Comparison of ENCODE assay signal across 14 mouse cellular contexts in the genomic region with DNA sequence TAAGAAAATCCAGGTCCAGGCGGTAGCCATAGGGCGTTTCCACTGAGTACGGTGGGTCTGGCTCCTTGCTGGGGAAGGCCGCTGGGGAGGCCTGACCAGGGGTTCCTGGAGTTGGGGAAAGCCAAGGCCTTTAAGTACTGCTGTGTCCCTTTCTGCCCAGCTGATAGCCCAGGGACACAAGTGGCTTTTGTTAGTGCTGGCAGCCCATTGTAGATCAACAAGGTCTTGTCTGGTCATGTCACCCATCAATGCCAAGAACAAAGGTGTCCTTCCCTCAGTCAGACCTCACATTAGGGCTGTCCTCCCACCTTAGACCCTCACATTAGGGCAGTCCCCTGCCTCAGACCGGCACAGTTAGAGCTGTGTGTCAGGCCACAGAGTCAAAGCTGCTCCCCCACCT. TPM values are rescaled to one million over a fixed set of nuclear protein-coding genes. Genes with fewer than 3 reads are reported as not detected.
A peak's percentile ranks its signal among the peaks of the same experiment; 100 is the strongest.
DNase-seq lines count a peak whose midpoint lies in the region; ATAC-seq and TF ChIP-seq lines count a peak whose summit lies in the region.
"Had no signal": no experiment of that assay in that cellular context is flagged by ENCODE, and none has a peak within 500 bp of the region (broad histone marks: within the 10 kb centered on the region; RNA-seq: fewer than 3 reads in every experiment).

No protein-coding gene starts in this region.

- TF ChIP-seq CTCF in lung, embryonic 14.5 days (IDR thresholded peaks at IDR 0.05; ENCODE audit: low read depth) = no peak

- peak overlapping the region; percentile 81 for H3K4me2 ChIP-seq in heart, embryonic 11.5 days
- peak overlapping the region; percentile 74 for H3K4me2 ChIP-seq in lung, embryonic 14.5 days
- H3K4me2 ChIP-seq in limb, embryonic 11.5 days (ENCODE audit: low read depth, severe bottlenecking) = peak overlapping the region; percentile 45; the same call in 1 of the 2 replicates

- H3K27ac ChIP-seq in heart, embryonic 11.5 days (ENCODE audit: low read depth, low read length) = no peak overlapping the region
- H3K27ac ChIP-seq in lung, embryonic 14.5 days (ENCODE audit: low read depth) = peak overlapping the region; percentile 96; the same call in 1 of the 2 replicates
- peak overlapping the region; percentile 96 for H3K27ac ChIP-seq in embryonic facial prominence, embryonic 10.5 days (replicated peaks)
- H3K27ac ChIP-seq in limb, embryonic 11.5 days (replicated peaks; ENCODE audit: low read depth, low read length) = 0 out of 2 replicates have a peak overlapping the region, but pooled peaks have one; percentile 43

- H3K4me1 ChIP-seq in heart, embryonic 11.5 days (ENCODE audit: control insufficient read depth, insufficient read depth, low read length) = peaks cover 38% of the 10 kb centered on the region
- H3K4me1 ChIP-seq in lung, embryonic 14.5 days (ENCODE audit: insufficient read depth) = peaks cover 25% of the 10 kb centered on the region
- H3K4me1 ChIP-seq in embryonic facial prominence, embryonic 10.5 days = peaks cover 58% of the 10 kb centered on the region
- peaks cover 16% of the 10 kb centered on the region for H3K4me1 ChIP-seq in limb, embryonic 11.5 days (ENCODE audit: control insufficient read depth, insufficient read depth, low read length)

- peak overlapping the region; percentile 54 for H3K9ac ChIP-seq in heart, embryonic 11.5 days (ENCODE audit: low read depth, low read length)
- peak overlapping the region; percentile 6; the same call in 1 of the 2 replicates for H3K9ac ChIP-seq in lung, embryonic 14.5 days
- no peak overlapping the region for H3K9ac ChIP-seq in limb, embryonic 11.5 days (ENCODE audit: low read length)

- no peak overlapping the region for H3K4me3 ChIP-seq in heart, embryonic 11.5 days (ENCODE audit: low read depth, low read length)
- peak overlapping the region; percentile 83; the same call in 1 of the 2 replicates for H3K4me3 ChIP-seq in lung, embryonic 14.5 days (ENCODE audit: low read depth, low read length)
- peak overlapping the region; percentile 72 for H3K4me3 ChIP-seq in embryonic facial prominence, embryonic 10.5 days
- no peak overlapping the region; the same call in 1 of the 2 replicates for H3K4me3 ChIP-seq in limb, embryonic 11.5 days (ENCODE audit: low read depth, low read length)

- ATAC-seq in heart, embryonic 11.5 days (replicated peaks; ENCODE audit: insufficient number of reproducible peaks, low FRiP score, low TSS enrichment) = no peak
- ATAC-seq in lung, embryonic 14.5 days (ENCODE audit: insufficient read depth) = no peak
- ATAC-seq in limb, embryonic 11.5 days (ENCODE audit: insufficient number of reproducible peaks, low FRiP score, low TSS enrichment, low read depth) = no peak

- WGBS in heart, embryonic 11.5 days (ENCODE audit: insufficient replicate concordance) = 71% methylated on average over 5 of the region's 5 CpGs
- 72% methylated on average over 5 of the region's 5 CpGs for WGBS in lung, embryonic 14.5 days
- 71% methylated on average over 5 of the region's 5 CpGs for WGBS in embryonic facial prominence, embryonic 10.5 days
- WGBS in limb, embryonic 11.5 days = 83% methylated on average over 5 of the region's 5 CpGs

- peaks cover 24% of the 10 kb centered on the region for H3K36me3 ChIP-seq in heart, embryonic 11.5 days (ENCODE audit: control insufficient read depth, insufficient read depth, low read length)
- peaks cover 51% of the 10 kb centered on the region for H3K36me3 ChIP-seq in lung, embryonic 14.5 days (ENCODE audit: insufficient read depth)
- peaks cover 60% of the 10 kb centered on the region for H3K36me3 ChIP-seq in embryonic facial prominence, embryonic 10.5 days (replicated peaks)
- H3K36me3 ChIP-seq in limb, embryonic 11.5 days (ENCODE audit: control insufficient read depth, insufficient read depth, low read length) = peaks cover 28% of the 10 kb centered on the region

- DNase-seq in heart, postnatal 25 days (ENCODE audit: low spot score) = no peak
- no peak for DNase-seq in lung, embryonic 14.5 days
- no peak for DNase-seq in lung, postnatal 36 days
- no peak for DNase-seq in embryonic facial prominence, embryonic 10.5 days (ENCODE audit: low spot score)
- DNase-seq in limb, embryonic 11.5 days (ENCODE audit: low spot score) = no peak
- no peak for DNase-seq in spleen, postnatal 36 days (ENCODE audit: low spot score in 2 of 2)
- no peak for DNase-seq in left cerebral cortex, postnatal 14 days (ENCODE audit: low spot score in 2 of 2)
- DNase-seq: adrenal gland, postnatal 14 days; gastrocnemius, postnatal 14 days; kidney, adult 9 months; lung, postnatal 14 days; retina, postnatal 1 day had no signal

- intact Hi-C loops in heart, postnatal 25 days (cut with DNase I) = no loop called here
- intact Hi-C loops in left cerebral cortex, postnatal 14 days (cut with DNase I) = no loop called here

- H3K27me3 ChIP-seq in heart, embryonic 11.5 days (ENCODE audit: control insufficient read depth, insufficient read depth, low read length) = no peaks in the 10 kb centered on the region
- H3K27me3 ChIP-seq in lung, embryonic 14.5 days (ENCODE audit: insufficient read depth, low read length) = no peaks in the 10 kb centered on the region
- H3K27me3 ChIP-seq in embryonic facial prominence, embryonic 10.5 days (replicated peaks; ENCODE audit: low read depth, poor library complexity, severe bottlenecking) = no peaks in the 10 kb centered on the region
- no peaks in the 10 kb centered on the region for H3K27me3 ChIP-seq in limb, embryonic 11.5 days (ENCODE audit: control insufficient read depth, insufficient read depth, low read length)

- no peaks in the 10 kb centered on the region for H3K9me3 ChIP-seq in heart, embryonic 11.5 days (replicated peaks; ENCODE audit: control insufficient read depth, low read length)
- no peaks in the 10 kb centered on the region for H3K9me3 ChIP-seq in lung, embryonic 14.5 days (ENCODE audit: low read depth, low read length)
- H3K9me3 ChIP-seq in embryonic facial prominence, embryonic 10.5 days = no peaks in the 10 kb centered on the region
- H3K9me3 ChIP-seq in limb, embryonic 11.5 days (ENCODE audit: control insufficient read depth, low read length) = no peaks in the 10 kb centered on the region

RNA-seq across cellular contexts. Expression of a gene that starts 3.0 kb away (rescaled TPM):
- polyA plus RNA-seq in heart, embryonic 11.5 days (2014; fragmentation: Nextera tagmentation; extraction: Ambion mirVana) = 8.9 and 9.0 TPM in 2 replicates
- 10 to 100 TPM; 52.5 to 58.0 TPM for total RNA-seq in heart, postnatal 25 days (2021)
- 16.4 TPM in 2 replicates for polyA plus RNA-seq in lung, embryonic 14.5 days (2014; fragmentation: Nextera tagmentation; extraction: Ambion mirVana)
- polyA plus RNA-seq in embryonic facial prominence, embryonic 10.5 days (2016; fragmentation: Nextera tagmentation; extraction: Ambion mirVana) = 15.3 and 17.8 TPM in 2 replicates
- polyA plus RNA-seq in limb, embryonic 11.5 days (2014; fragmentation: Nextera tagmentation; extraction: Ambion mirVana) = 11.6 and 12.7 TPM in 2 replicates
- 1 to 10 TPM; 7.4 to 7.6 TPM for total RNA-seq in left cerebral cortex, postnatal 14 days (2021)

RNA-seq across cellular contexts. Expression of a gene that starts 35.5 kb away (rescaled TPM):
- 90.5 and 103 TPM in 2 replicates for polyA plus RNA-seq in heart, embryonic 11.5 days (2014; fragmentation: Nextera tagmentation; extraction: Ambion mirVana)
- total RNA-seq in heart, postnatal 25 days (2021) = 1 to 10 TPM; 3.2 to 4.0 TPM
- polyA plus RNA-seq in lung, embryonic 14.5 days (2014; fragmentation: Nextera tagmentation; extraction: Ambion mirVana) = 159 and 173 TPM in 2 replicates
- polyA plus RNA-seq in embryonic facial prominence, embryonic 10.5 days (2016; fragmentation: Nextera tagmentation; extraction: Ambion mirVana) = 187 TPM in 2 replicates
- 176 and 183 TPM in 2 replicates for polyA plus RNA-seq in limb, embryonic 11.5 days (2014; fragmentation: Nextera tagmentation; extraction: Ambion mirVana)
- 1 to 10 TPM; 2.6 to 2.7 TPM for total RNA-seq in left cerebral cortex, postnatal 14 days (2021)

RNA-seq across cellular contexts. Expression of a gene that starts 39.7 kb away (rescaled TPM):
- 1.1 and 1.9 TPM in 2 replicates for polyA plus RNA-seq in heart, embryonic 11.5 days (2014; fragmentation: Nextera tagmentation; extraction: Ambion mirVana)
- not detected for total RNA-seq in heart, postnatal 25 days (2021)
- 1.3 and 1.9 TPM in 2 replicates for polyA plus RNA-seq in lung, embryonic 14.5 days (2014; fragmentation: Nextera tagmentation; extraction: Ambion mirVana)
- polyA plus RNA-seq in embryonic facial prominence, embryonic 10.5 days (2016; fragmentation: Nextera tagmentation; extraction: Ambion mirVana) = 0.48 and 0.52 TPM in 2 replicates
- polyA plus RNA-seq in limb, embryonic 11.5 days (2014; fragmentation: Nextera tagmentation; extraction: Ambion mirVana) = 0.64 and 0.82 TPM in 2 replicates
- not detected for total RNA-seq in left cerebral cortex, postnatal 14 days (2021)
- total RNA-seq: gastrocnemius, postnatal 14 days; left cerebral cortex, postnatal 10 days had no signal

RNA-seq across cellular contexts. Expression of a gene that starts 56.9 kb away (rescaled TPM):
- polyA plus RNA-seq in heart, embryonic 11.5 days (2014; fragmentation: Nextera tagmentation; extraction: Ambion mirVana) = 43.9 and 50.1 TPM in 2 replicates
- total RNA-seq in heart, postnatal 25 days (2021) = 10 to 100 TPM; 34.9 to 36.9 TPM
- 52.3 and 60.9 TPM in 2 replicates for polyA plus RNA-seq in lung, embryonic 14.5 days (2014; fragmentation: Nextera tagmentation; extraction: Ambion mirVana)
- polyA plus RNA-seq in embryonic facial prominence, embryonic 10.5 days (2016; fragmentation: Nextera tagmentation; extraction: Ambion mirVana) = 27.2 and 28.0 TPM in 2 replicates
- 37.4 and 42.7 TPM in 2 replicates for polyA plus RNA-seq in limb, embryonic 11.5 days (2014; fragmentation: Nextera tagmentation; extraction: Ambion mirVana)
- total RNA-seq in left cerebral cortex, postnatal 14 days (2021) = 10 to 100 TPM; 18.5 to 22.6 TPM

Comparison
In these comparisons a context has a peak if more than half of its experiments do, and no peak if none do; other contexts are left out.
1. H3K4me3 ChIP-seq: peak in lung, embryonic 14.5 days (single experiment) and embryonic facial prominence, embryonic 10.5 days (single experiment); none in heart, embryonic 11.5 days (single experiment) and limb, embryonic 11.5 days (single experiment).
2. Peak in every context shown above with its lines, with median percentiles within 50 percentile points of each other: H3K4me2 ChIP-seq.